Mouse (Mus musculus) embryonic stem cell, embryonic (primary cell): ENCODE measurements around the gene Cdc73.
"Not testable (repeated sequence)": the region's sequence is repeated elsewhere in the genome, so short reads cannot be mapped to it uniquely, and the experiment has no call there.

Experiments used
- CTCF ChIA-PET, 4 experiments: fragments of 300-600 bp in 2 of 4; fragments of 350-600 bp in 2 of 4; sonication (Branson Sonifier 250); formaldehyde crosslinking; loops; one replicate each; lab custom pipeline; 2022; ENCODE audit warnings: inconsistent platforms in 2 of 4; lab: Charles Lee
- POLR2A ChIA-PET, 4 experiments: fragments of 300-600 bp in 2 of 4; fragments of 350-600 bp in 2 of 4; sonication (Branson Sonifier 250); formaldehyde crosslinking; loops; one replicate each; lab custom pipeline; 2022; ENCODE audit warnings: antibody characterized with exemption in 4 of 4, inconsistent platforms in 1 of 4; lab: Charles Lee

The Cdc73 gene

DNA sequence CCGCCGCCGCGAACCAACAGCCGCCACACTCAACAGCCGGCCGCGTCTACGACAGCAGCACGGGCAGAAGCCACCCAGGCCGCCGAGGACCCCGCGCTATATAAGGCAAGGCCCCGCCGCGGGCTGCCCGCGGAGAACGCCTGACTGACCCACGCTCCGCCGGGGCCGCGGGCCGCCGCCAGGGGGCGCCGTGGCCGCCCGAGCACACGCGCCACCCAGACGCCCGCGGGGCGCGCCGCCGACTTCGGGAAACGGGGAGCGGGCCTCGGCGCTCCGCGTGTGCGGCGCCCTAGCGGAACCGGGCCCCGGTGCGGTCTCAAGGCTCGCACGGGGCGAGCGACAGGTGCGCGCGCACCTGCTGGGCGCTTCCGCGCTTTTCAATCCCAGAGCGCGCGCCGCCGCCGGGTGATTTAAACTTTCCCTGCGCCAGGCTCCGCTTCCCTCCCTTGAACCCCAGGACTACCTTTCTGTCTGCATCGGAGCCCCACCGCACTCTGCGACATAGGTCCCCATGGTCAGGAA lies at the start of gene Cdc73:
Gene Cdc73 (minus strand): TSS at position 153 of the 522 bp plus-strand sequence.
- ChIA-PET CTCF (interaction anchor here in 3 of 4 experiments (0.6 to 1.2 kb wide), 5 partner anchors 15 to 302 kb away, joined by 3 to 6 read pairs (median 3); partner anchors contain the start of genes Trove2 (in 1 of the 3) and Uchl5 (in 1 of the 3)), POLR2A (interaction anchor here (0.8 to 1.4 kb wide), 14 partner anchors 12 to 74 kb away, joined by 3 to 14 read pairs (median 4); partner anchors contain the start of genes Trove2 (in 2 of the 4) and Uchl5 (in 2 of the 4))

DNA sequence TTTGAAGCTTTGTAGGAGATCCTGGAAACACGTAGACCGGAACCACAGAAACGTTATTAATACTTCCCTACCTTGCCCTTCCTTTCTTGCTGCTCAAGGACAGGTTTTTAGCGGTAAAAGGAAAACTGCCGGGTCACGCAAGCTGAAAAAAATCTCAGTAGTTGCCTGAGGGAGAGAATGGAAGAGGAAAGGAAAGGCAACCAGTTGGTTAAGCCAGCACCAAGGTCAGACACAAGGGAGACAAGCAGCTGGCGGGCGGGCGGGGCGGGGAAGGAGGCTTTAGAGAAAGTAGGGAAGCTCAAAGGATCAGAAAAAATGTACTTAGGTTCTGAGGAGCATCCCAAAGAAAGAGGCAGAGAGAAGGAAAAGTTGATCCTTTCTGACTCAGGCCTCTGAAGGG lies 43.2 kb upstream of the Cdc73 start:
- POLR2A ChIA-PET = interaction anchor here in 2 of 4 experiments (1.0 to 1.4 kb wide), 3 partner anchors 30 to 44 kb away, joined by 3 to 6 read pairs (median 4); partner anchors contain the start of genes Trove2 (in 1 of the 2) and Uchl5 (in 1 of the 2)
- CTCF ChIA-PET = no interaction called here

DNA sequence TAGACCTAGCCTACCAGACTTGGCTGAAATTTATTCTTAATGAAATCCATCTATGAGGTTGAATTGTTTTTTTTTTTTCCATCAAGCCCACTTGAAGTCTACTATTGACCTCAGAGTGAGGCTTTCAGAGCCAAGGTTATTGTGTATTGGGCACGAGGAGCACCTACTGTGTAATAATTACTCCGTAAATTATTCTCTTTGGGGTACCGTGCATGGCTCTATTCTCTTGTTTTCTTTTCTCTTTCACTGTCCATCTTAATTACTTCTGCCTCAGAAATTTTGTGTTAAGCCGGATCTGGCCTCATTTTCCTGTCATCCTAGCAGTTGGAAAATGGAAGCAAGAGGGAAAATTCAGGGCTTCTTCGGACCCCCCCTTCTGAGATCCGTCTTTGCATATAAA lies 39.5 kb upstream of the Cdc73 start:
- ChIA-PET CTCF (interaction anchor here in 2 of 4 experiments (1.0 to 1.4 kb wide), 2 partner anchors 10 to 11 kb away, joined by 4 read pairs; no protein-coding TSS in a partner anchor), POLR2A (interaction anchor here in 2 of 4 experiments (1.6 to 4.0 kb wide), 4 partner anchors 8 to 38 kb away, joined by 4 to 29 read pairs (median 14); partner anchors contain the start of genes Trove2 (in 1 of the 2) and Uchl5 (in 1 of the 2))

DNA sequence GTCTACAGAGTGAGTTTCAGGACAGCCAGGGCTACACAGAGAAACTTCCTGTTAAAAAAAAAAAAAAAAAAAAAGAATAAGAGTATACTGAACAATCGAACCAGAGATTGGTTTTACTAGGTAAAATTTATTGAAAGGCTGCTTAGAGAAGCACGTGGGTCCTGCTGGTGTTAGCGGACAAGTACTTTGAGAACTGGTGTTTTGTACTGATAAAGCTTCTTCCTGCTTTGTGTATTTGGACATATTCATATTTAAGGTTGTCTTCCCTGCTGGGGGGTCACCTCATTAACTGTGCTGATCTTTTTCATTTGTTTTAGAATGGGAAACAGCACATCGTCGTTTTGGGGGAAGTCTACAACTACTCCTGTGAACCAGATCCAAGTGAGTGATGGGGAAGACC lies 38.6 kb upstream of the Cdc73 start:
- CTCF ChIA-PET = interaction anchor here in 2 of 4 experiments (0.7 to 2.7 kb wide), 4 partner anchors 9 to 31 kb away, joined by 3 to 15 read pairs (median 4); no protein-coding TSS in a partner anchor
- POLR2A ChIA-PET = interaction anchor here in 3 of 4 experiments (0.6 to 4.0 kb wide), 6 partner anchors 10 to 35 kb away, joined by 3 to 29 read pairs (median 14); partner anchors contain the start of genes Trove2 (in 2 of the 3) and Uchl5 (in 2 of the 3)

DNA sequence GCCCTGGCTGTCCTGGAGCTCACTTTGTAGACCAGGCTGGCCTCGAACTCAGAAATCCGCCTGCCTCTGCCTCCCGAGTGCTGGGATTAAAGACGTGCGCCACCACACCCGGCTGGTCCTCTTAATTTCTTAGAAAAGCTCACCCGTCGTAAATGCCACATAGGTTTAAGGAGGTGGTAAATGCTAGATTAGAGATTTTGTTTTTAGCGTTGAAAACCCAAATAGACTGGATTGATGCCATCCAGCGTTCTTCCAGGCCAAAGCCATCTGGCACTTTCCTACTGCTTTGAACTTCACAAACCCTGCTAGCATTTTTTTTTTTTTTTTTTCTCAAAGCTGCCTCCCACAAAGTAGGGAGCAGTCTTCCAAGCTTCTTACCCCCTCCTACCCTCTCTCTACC lies 37.9 kb upstream of the Cdc73 start:
- CTCF ChIA-PET = interaction anchor here in 2 of 4 experiments (0.6 to 2.7 kb wide), 3 partner anchors 9 to 100 kb away, joined by 3 to 15 read pairs (median 11); partner anchors contain the start of gene B3galt2 (in 1 of the 2)
- POLR2A ChIA-PET = interaction anchor here (0.6 to 4.0 kb wide), 16 partner anchors 9 to 52 kb away, joined by 3 to 29 read pairs (median 5); partner anchors contain the start of genes Trove2 (in 3 of the 4), Uchl5 (in 3 of the 4) and Cdc73 (in 1 of the 4)

DNA sequence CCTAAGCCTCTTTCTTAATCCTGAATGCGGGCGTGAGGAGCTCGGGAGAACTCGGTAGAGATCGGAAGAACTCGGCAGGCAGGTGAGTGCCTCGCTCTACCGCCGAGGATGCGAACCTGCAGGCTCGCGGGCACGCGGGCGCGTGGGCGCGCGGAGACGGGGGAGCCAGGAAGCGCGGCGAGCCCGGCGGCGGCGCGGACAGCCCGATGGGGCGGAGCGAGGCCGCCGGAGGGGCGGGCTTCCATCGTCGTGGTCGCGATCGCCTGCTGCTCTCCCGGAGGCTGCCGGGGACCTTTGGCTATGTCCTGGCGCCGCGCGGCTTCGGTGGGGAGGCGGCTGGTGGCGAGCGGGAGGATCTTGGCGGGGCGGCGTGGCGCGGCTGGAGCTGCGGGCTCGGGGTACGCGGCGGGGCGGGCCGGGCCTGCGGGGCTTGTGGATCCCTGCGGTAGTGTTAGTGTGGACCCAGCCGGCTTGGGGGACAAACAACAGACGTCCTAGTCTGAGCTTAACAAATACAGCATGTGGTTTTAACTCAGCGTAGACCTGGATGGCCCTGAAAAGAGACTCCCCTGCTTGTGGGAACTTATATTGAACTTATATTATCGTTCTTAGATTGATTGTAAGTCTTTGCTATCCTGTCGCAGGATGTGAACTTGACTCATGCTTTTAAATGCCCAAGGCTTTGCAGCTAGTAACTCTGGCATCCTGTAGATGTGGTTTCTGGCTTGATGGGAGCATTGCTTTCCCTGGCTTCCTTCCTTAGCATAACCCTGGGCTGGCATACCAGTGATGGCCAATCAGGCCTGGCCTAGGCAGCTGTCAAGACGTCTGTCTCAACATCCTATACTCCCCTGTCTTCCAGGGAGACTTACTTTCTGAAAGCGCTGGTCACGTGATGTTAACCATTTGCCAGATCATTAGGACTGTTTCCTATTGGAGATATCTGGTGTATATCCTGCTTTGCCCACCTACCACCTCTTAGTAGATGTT lies 37.0 kb upstream of the Cdc73 start:
- POLR2A ChIA-PET = interaction anchor here (0.5 to 4.0 kb wide), 23 partner anchors 8 to 265 kb away, joined by 3 to 29 read pairs (median 4); partner anchors contain the start of genes Trove2 (in 3 of the 4), Uchl5 (in 3 of the 4) and Cdc73 (in 1 of the 4)
- CTCF ChIA-PET = interaction anchor here in 2 of 4 experiments (0.6 to 2.7 kb wide), 4 partner anchors 8 to 99 kb away, joined by 3 to 15 read pairs (median 8); partner anchors contain the start of genes B3galt2 (in 1 of the 2), Trove2 (in 1 of the 2) and Uchl5 (in 1 of the 2)

DNA sequence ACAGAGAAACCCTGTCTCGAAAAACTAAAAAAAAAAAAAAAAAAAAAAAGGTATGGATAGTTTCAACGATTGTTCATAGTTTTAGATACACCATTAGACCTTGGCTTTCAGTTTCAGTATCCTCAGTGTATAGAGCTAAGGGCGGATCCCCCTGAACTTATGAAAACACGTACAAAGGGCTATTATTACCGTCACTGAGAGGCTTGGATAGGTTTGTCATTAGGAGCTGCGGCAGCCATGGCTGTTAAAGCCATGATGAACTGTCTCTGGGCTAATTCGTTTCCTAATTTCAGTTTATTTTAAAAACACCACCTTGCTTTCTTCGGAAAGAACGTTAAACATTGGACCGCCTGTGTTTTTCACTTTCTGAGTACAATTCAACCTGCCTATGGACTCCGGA lies 36.1 kb upstream of the Cdc73 start:
- POLR2A ChIA-PET = interaction anchor here in 3 of 4 experiments (0.6 to 4.0 kb wide), 10 partner anchors 8 to 86 kb away, joined by 3 to 29 read pairs (median 4); partner anchors contain the start of genes Trove2 (in 2 of the 3) and Uchl5 (in 2 of the 3)
- CTCF ChIA-PET = interaction anchor here in 1 of 4 experiments (2.7 kb wide), 1 partner anchor 8 kb away, joined by 15 read pairs; no protein-coding TSS in a partner anchor

DNA sequence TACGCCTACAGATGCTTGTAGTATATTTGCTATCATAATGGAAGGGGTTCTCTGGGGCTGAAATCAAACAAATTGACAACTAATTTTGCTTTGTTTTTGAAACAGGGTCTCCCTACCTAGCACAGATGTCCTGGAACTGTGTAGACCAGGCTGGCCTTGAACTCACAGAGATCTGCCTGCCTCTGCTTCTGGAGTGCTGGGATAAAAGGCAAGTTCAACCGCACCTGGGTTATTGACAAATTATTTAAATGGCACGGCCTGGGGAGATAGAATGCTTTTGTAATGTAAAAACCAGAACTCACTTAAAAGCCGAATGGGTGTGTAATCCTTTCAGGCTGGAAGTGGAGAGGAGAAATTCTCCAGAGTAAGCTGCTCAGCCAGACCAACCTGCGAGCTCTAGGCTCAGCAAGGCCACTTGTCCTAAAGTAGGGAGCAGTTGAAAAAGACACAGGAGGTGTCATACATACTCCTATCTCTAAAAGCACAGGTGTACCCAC lies 31.3 kb upstream of the Cdc73 start:
- POLR2A ChIA-PET = interaction anchor here (0.6 to 4.9 kb wide), 13 partner anchors 9 to 828 kb away, joined by 3 to 37 read pairs (median 4); partner anchors contain the start of genes Trove2 (in 2 of the 4), Uchl5 (in 2 of the 4) and Cdc73 (in 1 of the 4)
- CTCF ChIA-PET = interaction anchor here in 1 of 4 experiments (0.9 to 3.8 kb wide), 2 partner anchors 42 to 70 kb away, joined by 3 to 18 read pairs; partner anchors contain the start of genes Trove2 and Uchl5

DNA sequence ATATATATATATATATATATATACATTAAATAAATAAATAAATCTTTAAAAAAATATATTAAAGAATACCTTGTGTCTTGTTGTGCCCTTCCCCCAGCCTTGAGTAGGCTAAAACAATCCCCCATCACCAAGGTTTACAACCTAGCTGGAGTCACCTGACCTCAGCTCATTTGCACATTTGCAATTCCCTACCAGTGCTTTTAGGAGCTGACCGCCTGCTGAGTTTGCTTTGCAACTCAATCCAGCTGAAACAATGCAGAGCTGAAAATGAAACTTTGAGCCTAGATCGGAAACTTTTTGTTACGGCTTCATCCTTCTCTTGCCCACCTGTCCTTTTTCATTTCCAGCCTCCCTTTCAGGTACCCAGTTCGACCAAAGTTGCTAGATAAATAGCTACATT lies 29.0 kb upstream of the Cdc73 start:
- ChIA-PET POLR2A (interaction anchor here in 3 of 4 experiments (0.5 to 4.9 kb wide), 22 partner anchors 9 to 1835 kb away, joined by 3 to 37 read pairs (median 4); partner anchors contain the start of genes Trove2 (in 3 of the 3), Uchl5 (in 3 of the 3) and Cdc73 (in 1 of the 3)), CTCF (interaction anchor here in 3 of 4 experiments (0.8 to 3.8 kb wide), 11 partner anchors 8 to 177 kb away, joined by 3 to 18 read pairs (median 5); partner anchors contain the start of genes Cdc73 (in 1 of the 3), Trove2 (in 1 of the 3) and Uchl5 (in 1 of the 3))

DNA sequence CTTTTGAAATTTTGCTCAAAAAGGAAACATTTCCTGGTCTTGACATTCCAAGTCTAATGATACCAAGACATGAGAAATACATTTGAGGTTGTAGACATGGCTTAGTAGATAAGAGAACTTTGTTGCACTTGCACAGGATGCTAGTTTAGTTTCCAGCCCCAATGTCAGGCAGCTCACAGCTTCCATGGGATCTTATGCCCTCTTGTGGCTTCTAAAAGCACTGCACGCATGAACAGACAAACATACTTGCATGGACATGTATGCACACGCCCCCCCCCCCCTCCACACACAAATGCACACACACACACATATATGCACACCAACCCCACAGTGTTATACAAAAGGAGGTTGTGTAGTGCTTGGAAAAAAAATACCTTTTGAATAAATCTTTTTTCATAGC lies 28.2 kb upstream of the Cdc73 start:
- CTCF ChIA-PET = interaction anchor here (0.6 to 3.8 kb wide), 17 partner anchors 9 to 1968 kb away, joined by 3 to 18 read pairs (median 4); partner anchors contain the start of genes Cdc73 (in 1 of the 4), Trove2 (in 1 of the 4) and Uchl5 (in 1 of the 4)

DNA sequence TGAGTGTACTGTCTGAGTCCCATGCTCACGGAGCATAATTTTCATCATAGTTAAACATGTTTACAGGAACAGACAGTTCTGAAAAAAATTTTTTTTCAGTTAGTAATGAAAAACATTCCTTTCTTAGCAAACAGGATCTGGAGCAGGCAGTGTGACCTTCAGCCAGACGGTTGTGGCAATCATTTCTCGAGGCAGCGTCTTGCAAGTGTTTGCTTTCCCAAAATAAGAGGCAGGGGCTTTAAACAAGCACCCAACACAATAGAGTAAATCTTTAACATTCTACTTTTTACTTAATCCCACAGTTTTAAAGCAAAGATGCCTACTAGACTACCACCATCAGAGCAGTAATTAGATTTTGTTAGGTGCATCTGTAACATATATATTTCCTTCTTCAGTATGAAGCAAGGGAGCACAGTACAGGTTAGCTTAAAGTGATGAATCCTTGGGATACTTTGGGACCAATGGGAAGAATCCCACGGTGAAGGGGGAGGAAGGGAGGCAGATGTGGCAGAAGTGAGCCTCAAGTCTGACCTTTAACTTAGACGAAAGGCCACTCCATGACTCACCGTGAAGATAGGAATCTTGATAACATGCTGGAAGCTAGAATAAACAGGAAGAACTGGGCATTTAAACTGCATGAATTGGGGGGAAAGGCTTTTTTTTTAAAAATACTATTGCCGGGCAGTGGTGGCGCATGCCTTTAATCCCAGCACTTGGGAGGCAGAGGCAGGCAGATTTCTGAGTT lies 25.2 kb upstream of the Cdc73 start:
- POLR2A ChIA-PET = interaction anchor here in 1 of 4 experiments (1.4 kb wide), 1 partner anchor 49 kb away, joined by 4 read pairs; the partner anchor contains the start of genes Trove2 and Uchl5
- CTCF ChIA-PET = no interaction called here

More for the DNA sequence above, 28.2 kb upstream of the Cdc73 start:
- POLR2A ChIA-PET = interaction anchor here in 3 of 4 experiments (0.6 to 4.9 kb wide), 15 partner anchors 8 to 47 kb away, joined by 3 to 37 read pairs (median 5); partner anchors contain the start of genes Trove2 (in 3 of the 3), Uchl5 (in 3 of the 3) and Cdc73 (in 1 of the 3)

DNA sequence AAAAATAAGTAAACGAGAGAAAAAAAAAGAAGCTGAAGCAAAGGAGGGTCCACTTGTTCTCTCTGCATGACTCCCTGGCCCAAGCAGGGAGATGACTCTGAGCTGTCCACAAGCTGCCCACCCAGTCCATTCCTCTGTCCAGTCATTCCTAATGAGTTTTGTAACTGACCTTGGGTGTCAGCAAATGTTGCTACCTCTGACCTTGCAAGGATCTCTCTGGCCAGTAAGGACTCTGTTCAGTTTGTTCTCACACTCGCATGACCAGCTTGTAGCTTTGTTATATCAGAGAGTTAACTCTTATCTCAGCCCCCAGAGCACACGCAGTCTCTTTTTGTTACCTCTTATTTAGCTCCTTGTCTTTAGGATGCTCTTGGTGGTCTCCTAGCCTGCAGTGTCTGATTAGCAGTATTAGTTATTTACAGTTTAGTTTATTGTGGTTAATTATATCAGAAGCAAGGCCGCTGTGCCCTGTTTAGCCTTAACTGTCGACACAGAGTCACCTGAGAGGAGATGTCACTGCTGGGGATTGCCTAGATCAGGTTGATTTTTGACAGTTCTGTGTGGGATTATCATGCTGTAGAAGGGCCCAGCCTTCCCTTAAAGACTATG lies 21.9 kb upstream of the Cdc73 start:
- ChIA-PET CTCF (no interaction called here), POLR2A (interaction anchor here in 2 of 4 experiments (0.8 to 1.1 kb wide), 3 partner anchors 19 to 53 kb away, joined by 3 read pairs; partner anchors contain the start of genes Trove2 (in 2 of the 2) and Uchl5 (in 2 of the 2))

DNA sequence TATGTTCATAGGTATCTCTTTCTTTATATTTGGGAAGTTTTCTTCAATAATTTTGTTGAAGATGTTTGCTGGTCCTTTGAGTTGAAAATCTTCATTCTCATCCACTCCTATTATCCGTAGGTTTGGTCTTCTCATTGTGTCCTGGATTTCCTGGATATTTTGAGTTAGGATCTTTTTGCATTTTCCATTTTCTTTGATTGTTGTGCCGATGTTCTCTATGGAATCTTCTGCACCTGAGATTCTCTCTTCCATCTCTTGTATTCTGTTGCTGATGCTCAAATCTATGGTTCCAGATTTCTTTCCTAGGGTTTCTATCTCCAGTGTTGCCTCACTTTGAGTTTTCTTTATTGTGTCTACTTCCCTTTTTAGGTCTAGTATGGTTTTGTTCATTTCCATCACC lies 13.3 kb upstream of the Cdc73 start, which contains the start of gene Glrx2:
Gene Glrx2 (plus strand): TSS at position 301 of the 400 bp plus-strand sequence.
- POLR2A ChIA-PET, CTCF ChIA-PET: not testable (repeated sequence)

DNA sequence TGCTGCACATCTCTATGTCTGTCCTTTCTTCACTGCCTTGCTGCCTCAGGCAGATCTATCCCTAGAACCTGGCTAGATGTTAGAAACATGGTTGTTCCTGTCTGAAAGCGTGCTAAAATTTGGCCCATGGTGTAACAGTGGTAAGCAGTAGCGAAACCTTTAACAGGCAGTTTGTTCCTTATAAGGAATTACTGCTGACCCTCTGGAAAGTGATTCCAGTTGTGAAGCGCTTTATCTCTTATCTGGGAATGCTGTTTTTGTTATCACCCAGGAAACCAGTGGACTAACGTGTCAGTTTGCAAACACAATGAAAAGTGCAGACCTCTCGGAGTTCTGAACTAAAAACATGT lies 7.9 kb upstream of the Cdc73 start:
- ChIA-PET CTCF (no interaction called here), POLR2A (interaction anchor here in 1 of 4 experiments (0.6 kb wide), 1 partner anchor 28 kb away, joined by 3 read pairs; no protein-coding TSS in a partner anchor)

DNA sequence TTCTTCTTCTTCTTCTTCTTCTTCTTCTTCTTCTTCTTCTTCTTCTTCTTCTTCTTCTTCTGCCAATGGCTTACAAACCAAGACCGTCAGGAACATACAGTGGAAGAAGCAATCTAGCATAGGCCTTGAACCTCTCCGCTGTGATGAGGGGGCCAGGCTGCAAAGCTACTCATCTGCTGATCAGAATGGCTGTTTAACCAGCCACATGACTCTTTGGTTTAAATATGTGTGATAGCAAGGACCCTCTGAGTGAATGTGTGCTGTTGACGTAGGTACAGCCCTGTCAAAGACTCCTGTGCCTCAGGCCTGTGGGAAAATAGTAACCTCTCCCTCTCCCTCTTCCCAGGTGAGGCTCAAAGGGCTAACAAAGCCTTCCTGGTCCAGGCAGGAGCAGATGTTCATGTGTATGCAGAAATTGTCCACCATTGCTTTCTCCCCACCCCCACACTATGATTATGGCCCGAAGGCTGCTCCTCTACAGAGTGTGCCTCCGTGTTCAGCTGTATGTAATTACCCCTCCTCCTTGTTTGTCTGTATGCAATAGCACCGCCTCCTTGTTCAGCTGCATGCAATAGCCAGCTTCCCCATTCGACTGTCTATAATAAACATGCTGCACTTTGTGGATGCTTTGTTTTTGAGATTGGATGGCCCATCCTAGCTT lies 7.4 kb upstream of the Cdc73 start:
- CTCF ChIA-PET = no interaction called here
- POLR2A ChIA-PET = interaction anchor here in 2 of 4 experiments (0.6 to 0.7 kb wide), 2 partner anchors 21 to 28 kb away, joined by 3 read pairs; no protein-coding TSS in a partner anchor
